Mouse (Mus musculus) ovary, adult 2 months (tissue): ENCODE measurements around the gene Olfr481. TPM values are rescaled to one million over a fixed set of nuclear protein-coding genes. Genes with fewer than 3 reads are reported as not detected.

Experiments used
- polyA plus RNA-seq: library from polyadenylated mRNA; depleted of rRNA; stranded (reverse); fragments of >200 nt; gene quantifications from 2 replicates; pipeline ENCODE4 v1.2.3, GENCODE M21; 2012; rRNA removed

Gene Olfr481
- polyA plus RNA-seq = not detected in 2 replicates

DNA sequence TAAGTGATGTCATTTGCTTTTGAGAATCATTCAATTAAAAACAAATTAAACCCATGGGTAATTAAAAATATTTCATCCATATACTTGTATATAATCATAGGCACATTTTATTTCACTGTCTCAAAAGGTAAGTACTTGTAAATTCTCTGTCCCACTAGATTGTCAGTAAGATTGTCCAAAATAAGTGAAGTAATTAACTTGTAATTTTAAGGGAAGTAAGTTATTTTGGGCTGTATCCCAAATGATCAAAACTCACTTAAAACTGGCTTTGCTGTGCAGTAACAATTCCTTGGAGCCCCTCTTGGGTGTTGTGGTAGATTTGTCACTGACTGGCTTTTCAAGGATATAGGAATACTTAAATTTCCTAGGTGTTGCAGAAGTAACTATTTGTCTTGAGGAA is at the start of gene Olfr481:
TSS of gene Olfr481 (plus strand) at position 301 of the 400 bp plus-strand sequence.

DNA sequence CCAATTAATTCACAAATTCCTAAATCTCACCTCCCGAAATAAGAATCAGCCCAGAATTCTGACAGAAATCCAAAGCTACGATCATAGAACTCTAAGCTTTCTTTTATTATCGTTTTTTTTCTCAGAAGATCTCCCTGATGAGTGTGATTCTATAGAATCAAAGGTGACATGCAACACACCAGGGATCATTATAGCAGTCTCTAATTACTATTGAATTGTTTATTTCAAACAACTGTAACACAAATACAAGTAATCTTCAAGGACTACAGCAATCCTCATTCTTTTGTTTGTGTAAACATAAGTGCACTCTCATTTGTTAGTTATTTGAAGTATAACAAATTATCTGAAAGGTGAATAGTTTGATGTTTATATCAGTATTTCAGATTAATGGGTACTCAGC is 45.8 kb upstream of the Olfr481 start, which contains the start of gene Olfr478:
TSS of gene Olfr478 (minus strand) at position 101 of the 400 bp plus-strand sequence.

DNA sequence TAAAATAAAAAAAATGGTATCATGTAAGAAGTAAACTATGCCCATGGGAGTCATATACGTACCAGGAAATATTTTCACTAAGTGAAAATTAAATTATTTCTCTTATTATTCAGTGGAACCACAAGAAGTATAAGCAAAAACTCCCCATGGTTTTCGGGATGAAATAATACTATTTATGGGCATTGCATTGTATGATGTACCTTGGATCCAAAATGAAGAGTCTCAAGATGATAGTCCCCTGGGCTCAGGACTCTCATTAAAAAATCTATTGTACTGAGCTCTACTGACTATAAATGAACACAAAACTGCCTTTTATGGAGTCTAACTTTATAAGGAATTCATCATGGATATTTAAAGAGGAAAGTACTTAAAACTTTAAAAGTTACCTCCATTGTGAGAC is 29.3 kb upstream of the Olfr481 start, which contains the start of gene Olfr479:
TSS of gene Olfr479 (plus strand) at position 301 of the 400 bp plus-strand sequence.

GRCm38 (mm10) chr7:108067246-108067645 is 12.4 kb upstream of the Olfr481 start, which contains the start of gene Olfr480:
TSS of gene Olfr480 (minus strand) at chr7:108067346.

DNA sequence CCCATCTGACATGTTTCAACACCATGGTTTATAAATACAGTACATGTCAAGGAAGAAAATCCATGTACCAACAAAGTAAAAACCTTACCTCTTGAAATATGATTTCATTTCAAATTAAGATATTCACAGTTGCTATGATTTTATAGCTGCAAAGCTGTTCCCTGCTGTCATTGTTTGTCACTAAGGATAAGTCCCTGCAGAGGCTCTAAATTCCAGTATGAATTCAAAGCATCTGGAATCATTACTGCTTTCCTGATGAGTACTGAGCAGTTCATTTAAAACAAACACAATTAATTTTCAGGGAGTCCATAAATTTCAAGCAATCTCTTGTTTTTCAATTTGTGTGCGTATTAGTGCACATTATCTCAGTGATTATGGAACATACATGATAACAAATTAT is 17.8 kb downstream of the Olfr481 start, which contains the start of gene Olfr482:
TSS of gene Olfr482 (minus strand) at position 101 of the 400 bp plus-strand sequence.

DNA sequence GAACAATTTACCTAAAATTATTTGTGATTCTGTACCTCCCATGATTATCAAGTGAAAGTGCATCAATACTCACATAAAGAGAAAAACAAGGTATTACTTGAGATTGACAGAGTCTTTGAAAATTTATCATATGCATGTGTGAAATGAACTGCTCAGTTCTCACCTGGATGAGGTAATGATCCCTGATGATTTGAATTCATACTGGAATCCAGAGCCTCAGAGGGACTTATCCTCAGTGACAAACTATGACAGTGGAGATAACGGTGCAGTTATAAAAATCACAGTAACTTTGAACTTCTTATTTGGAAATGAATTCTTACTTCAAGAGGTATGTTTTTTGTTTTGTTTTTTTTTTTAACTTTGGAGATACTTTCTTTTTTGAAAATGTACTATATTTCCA is 20.9 kb downstream of the Olfr481 start, which contains the start of gene Olfr483:
TSS of gene Olfr483 (plus strand) at position 301 of the 400 bp plus-strand sequence.

GRCm38 (mm10) chr7:108127349-108127748 is 47.7 kb downstream of the Olfr481 start, which contains the start of gene Olfr484:
TSS of gene Olfr484 (minus strand) at chr7:108127449.

Other genes with a start within 250 kb of the Olfr481 start
- gene Olfr470, start 232.4 kb upstream of the Olfr481 start, polyA plus RNA-seq = not detected in 2 replicates
- gene Olfr472, start 182.0 kb upstream of the Olfr481 start, polyA plus RNA-seq = not detected in 2 replicates
- gene Olfr473, start 149.4 kb upstream of the Olfr481 start, polyA plus RNA-seq = not detected in 2 replicates
- not detected in 2 replicates for gene Olfr474, start 125.2 kb upstream of the Olfr481 start, polyA plus RNA-seq
- not detected in 2 replicates for gene Olfr476, start 115.1 kb upstream of the Olfr481 start, polyA plus RNA-seq
- gene Olfr477, start 93.2 kb upstream of the Olfr481 start, polyA plus RNA-seq = not detected in 2 replicates
- not detected in 2 replicates for gene Olfr478, start 45.9 kb upstream of the Olfr481 start, polyA plus RNA-seq
- gene Olfr479, start 29.2 kb upstream of the Olfr481 start, polyA plus RNA-seq = not detected in 2 replicates
- gene Olfr480, start 12.5 kb upstream of the Olfr481 start, polyA plus RNA-seq = not detected in 2 replicates
- not detected in 2 replicates for gene Olfr482, start 17.7 kb downstream of the Olfr481 start, polyA plus RNA-seq
- not detected in 2 replicates for gene Olfr483, start 21.0 kb downstream of the Olfr481 start, polyA plus RNA-seq
- gene Olfr484, start 47.6 kb downstream of the Olfr481 start, polyA plus RNA-seq = not detected in 2 replicates
- gene Olfr485, start 80.0 kb downstream of the Olfr481 start, polyA plus RNA-seq = not detected in 2 replicates
- not detected in 2 replicates for gene Olfr486, start 92.9 kb downstream of the Olfr481 start, polyA plus RNA-seq
- gene Olfr487, start 134.8 kb downstream of the Olfr481 start, polyA plus RNA-seq = not detected in 2 replicates
- not detected in 2 replicates for gene Olfr488, start 178.5 kb downstream of the Olfr481 start, polyA plus RNA-seq
- not detected in 2 replicates for gene Olfr490, start 209.1 kb downstream of the Olfr481 start, polyA plus RNA-seq
- gene Olfr491, start 233.6 kb downstream of the Olfr481 start, polyA plus RNA-seq = not detected in 2 replicates
- gene Olfr492, start 243.8 kb downstream of the Olfr481 start, polyA plus RNA-seq = not detected in 2 replicates